Mouse (Mus musculus) splenic B cell, adult 2 months (primary cell): ENCODE results near the gene Klhl30.
A peak's percentile ranks its signal among the peaks of the same experiment; 100 is the strongest.

Source experiments
- DNase-seq: peaks from one replicate; pipeline ENCODE4 v3.0.0-alpha.2; 2011; ENCODE audit warnings: low read depth, low spot score
- H3K27me3 ChIP-seq: 2 replicates; pipeline ENCODE4 v1.6.1; 2012; ENCODE audit warnings: mild to moderate bottlenecking, low read length, moderate library complexity, mixed read lengths; ENCODE audit not compliant: control insufficient read depth, poor library complexity, insufficient read depth, severe bottlenecking
- H3K36me3 ChIP-seq: 2 replicates; pipeline ENCODE4 v1.6.1; 2012; ENCODE audit warnings: mild to moderate bottlenecking, low read length, moderate library complexity, mixed read lengths; ENCODE audit not compliant: control insufficient read depth, poor library complexity, insufficient read depth, severe bottlenecking

Gene Klhl30

GRCm38 (mm10) chr1:91381091-91381471 is 30.3 kb downstream of the Klhl30 start:
- DNase-seq, result no peak
- H3K27me3 ChIP-seq, result no peaks in the 10 kb centered on the region
- H3K36me3 ChIP-seq, result peaks cover 13% of the 10 kb centered on the region

- DNase-seq, result no peak
- Histone ChIP-seq H3K36me3 (peaks cover 14% of the 10 kb centered on the region), H3K27me3 (no peaks in the 10 kb centered on the region)
Measured at GRCm38 (mm10) chr1:91390369-91390768, 39.6 kb downstream of the Klhl30 start.

DNA sequence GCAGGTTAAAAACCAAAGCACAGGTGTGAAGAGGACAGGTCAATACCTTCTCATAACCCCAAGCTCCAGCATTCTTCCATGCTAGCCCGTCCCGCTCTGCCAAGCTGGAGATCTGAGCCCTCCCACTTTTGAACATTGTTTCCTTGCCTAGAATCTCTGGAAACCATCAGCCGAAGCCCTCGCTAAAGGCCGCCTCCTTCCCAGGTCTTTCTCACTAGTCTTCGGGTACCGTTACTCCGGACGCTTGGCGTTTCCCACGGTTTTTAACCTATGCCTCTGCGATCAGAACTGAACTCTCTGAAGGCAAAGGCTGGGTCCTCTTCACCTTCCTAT is 47.1 kb downstream of the Klhl30 start:
- no peak for DNase-seq
- no peaks in the 10 kb centered on the region for H3K36me3 ChIP-seq
- no peaks in the 10 kb centered on the region for H3K27me3 ChIP-seq

- DNase-seq, result peak; percentile 91
- no peaks in the 10 kb centered on the region for H3K27me3 ChIP-seq
- H3K36me3 ChIP-seq, result no peaks in the 10 kb centered on the region
Measured at GRCm38 (mm10) chr1:91398260-91399062, 47.6 kb downstream of the Klhl30 start, which contains the start of gene Ilkap. Ilkap (minus strand) TSS chr1:91398815.

DNA sequence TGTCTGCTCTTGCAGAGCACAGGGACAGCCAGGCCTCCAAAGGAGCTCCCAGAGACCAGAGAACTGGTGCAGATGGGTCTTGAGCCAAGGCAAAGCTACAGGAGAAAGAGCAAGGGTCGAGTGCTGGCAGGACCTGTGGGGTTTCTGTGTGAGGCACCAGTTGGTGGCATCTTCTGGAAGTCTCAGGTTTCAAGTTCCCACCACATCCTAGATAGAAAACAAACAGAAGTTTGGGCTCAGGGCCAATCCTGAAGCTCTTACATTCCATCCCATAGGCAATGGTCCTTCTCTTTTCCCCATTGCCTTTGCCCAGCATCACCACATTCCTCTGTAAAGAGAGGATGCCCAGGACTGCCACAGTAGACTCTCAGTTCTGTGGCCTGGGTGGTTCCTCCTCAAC is 54.2 kb downstream of the Klhl30 start:
- no peak for DNase-seq
- Histone ChIP-seq H3K36me3 (no peaks in the 10 kb centered on the region), H3K27me3 (no peaks in the 10 kb centered on the region)

DNA sequence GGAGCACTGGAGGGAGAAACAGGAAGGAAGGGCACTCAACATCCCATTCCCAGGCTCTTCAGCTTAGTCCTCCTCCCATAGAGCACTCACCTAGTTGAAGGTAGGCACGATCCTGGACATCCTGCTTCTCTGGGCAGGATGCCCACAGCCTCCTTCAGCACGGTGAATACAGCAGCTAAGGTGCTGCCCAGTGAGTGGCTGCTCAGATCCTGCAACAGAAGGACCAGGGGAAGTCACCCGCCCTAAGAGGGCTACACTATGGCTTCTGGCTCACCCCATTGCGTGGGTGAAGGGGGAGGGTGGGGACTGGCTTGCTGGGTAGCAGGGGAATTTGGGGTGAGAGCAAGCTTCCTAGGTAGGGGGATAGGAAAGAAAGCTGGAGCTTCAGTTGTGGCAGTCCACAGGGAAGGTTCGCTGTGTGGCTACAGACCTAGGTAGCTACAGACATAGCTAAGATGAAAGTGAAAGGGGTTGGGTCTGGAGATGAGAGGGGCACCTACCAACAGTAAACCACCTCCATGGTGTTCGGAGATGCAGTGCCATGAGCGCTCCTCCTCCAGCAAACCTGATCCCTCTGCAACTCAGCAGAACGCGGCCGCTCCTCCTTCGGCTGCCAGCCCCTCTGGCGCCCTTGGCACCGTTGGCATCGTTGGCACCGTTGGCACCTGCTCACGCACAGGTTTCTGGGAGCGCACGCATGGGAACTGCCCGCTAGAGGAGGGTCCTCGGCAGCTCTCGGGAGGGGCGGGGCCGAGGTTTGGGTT is 54.8 kb downstream of the Klhl30 start:
- DNase-seq, result peak; percentile 5
- H3K27me3 ChIP-seq, result no peaks in the 10 kb centered on the region

DNA sequence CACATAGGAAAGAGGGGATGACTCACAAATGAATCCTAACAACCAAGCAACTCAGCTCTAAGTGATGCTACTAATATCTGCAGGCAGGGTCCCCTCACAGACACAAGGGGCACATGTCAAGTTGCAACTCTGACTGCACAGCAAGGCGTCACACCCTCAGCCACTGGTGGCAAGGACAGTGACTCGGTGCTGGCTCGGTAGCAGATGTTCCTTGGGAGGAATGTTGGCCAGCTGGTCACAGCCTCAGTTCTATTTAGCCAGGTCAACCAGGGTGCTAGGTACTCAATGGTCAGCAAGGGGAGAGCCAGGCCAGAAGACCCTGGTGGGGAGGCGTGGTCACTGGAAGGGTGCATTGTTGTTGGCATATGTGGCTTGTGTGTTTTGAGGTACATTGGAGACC is 57.0 kb downstream of the Klhl30 start:
- DNase-seq, result no peak
- Histone ChIP-seq H3K36me3 (peaks cover 3% of the 10 kb centered on the region; the same call in 1 of the 2 replicates), H3K27me3 (no peaks in the 10 kb centered on the region)

More for the DNA sequence above, 54.8 kb downstream of the Klhl30 start:
- no peaks in the 10 kb centered on the region for H3K36me3 ChIP-seq

GRCm38 (mm10) chr1:91411631-91412285 is 60.9 kb downstream of the Klhl30 start:
- H3K27me3 ChIP-seq, result no peaks in the 10 kb centered on the region
- DNase-seq, result no peak
- H3K36me3 ChIP-seq, result peaks cover 3% of the 10 kb centered on the region; the same call in 1 of the 2 replicates
